Mouse (Mus musculus) CH12.LX (cell line): ENCODE data around the gene Chit1. TPM values are rescaled to one million over a fixed set of nuclear protein-coding genes. Genes with fewer than 3 reads are reported as not detected.

Experiments
- DNase-seq: peaks from one replicate; pipeline ENCODE4 v3.0.0-alpha.2; 2013; ENCODE audit errors: extremely low read depth
- H3K27ac ChIP-seq: 2 replicates; pipeline ENCODE4 v1.5.1; 2012; ENCODE audit warnings: low read depth, mild to moderate bottlenecking, control low read depth, moderate library complexity; ENCODE audit not compliant: insufficient read depth
- H3K27me3 ChIP-seq: replicated peaks from 2 replicates; pipeline ENCODE3; 2012; ENCODE audit warnings: inconsistent platforms
- H3K36me3 ChIP-seq, 2 experiments: replicated peaks in 1 of 2; 2 replicates each; pipeline versions ENCODE3 to v1.6.1; 2012; ENCODE audit warnings: inconsistent platforms in 1 of 2, low read length in 1 of 2, mild to moderate bottlenecking in 1 of 2, mixed read lengths in 1 of 2, moderate library complexity in 1 of 2; ENCODE audit not compliant: control insufficient read depth in 1 of 2, insufficient read depth in 1 of 2
- H3K4me1 ChIP-seq, 2 experiments: 2 replicates each; pipeline ENCODE4 v1.6.1; 2012; ENCODE audit warnings: inconsistent platforms in 1 of 2, moderate library complexity in 1 of 2; ENCODE audit not compliant: insufficient read depth in 2 of 2, control insufficient read depth in 1 of 2
- H3K4me2 ChIP-seq: 2 replicates; pipeline ENCODE4 v1.6.1; 2012; ENCODE audit warnings: low read depth, mild to moderate bottlenecking, control low read depth; ENCODE audit not compliant: poor library complexity, insufficient read depth, severe bottlenecking
- H3K4me3 ChIP-seq, 3 experiments: fragments of 150-350 bp in 1 of 3; sonication (generic) in 1 of 3; replicated peaks in 1 of 3; 2 replicates each; pipeline versions ENCODE3 to v1.5.1; 2011 to 2012; ENCODE audit warnings: low read depth in 2 of 3, low read length in 2 of 3, mild to moderate bottlenecking in 2 of 3, moderate library complexity in 2 of 3, control low read depth in 1 of 3, improper control_type of control experiment in 1 of 3, inconsistent platforms in 1 of 3, mixed read lengths in 1 of 3; ENCODE audit not compliant: poor library complexity in 1 of 3
- H3K79me2 ChIP-seq: replicated peaks from 2 replicates; pipeline ENCODE4 v1.6.1; 2012; ENCODE audit warnings: mild to moderate bottlenecking, moderate library complexity; ENCODE audit not compliant: control insufficient read depth, poor library complexity, insufficient read depth, severe bottlenecking; ENCODE audit errors: extremely low read depth
- H3K9ac ChIP-seq: 2 replicates; pipeline ENCODE4 v1.6.1; 2012; ENCODE audit warnings: low read depth, mild to moderate bottlenecking, control low read depth, moderate library complexity; ENCODE audit not compliant: insufficient read depth
- H3K9me3 ChIP-seq: replicated peaks from 2 replicates; pipeline ENCODE3; 2012; ENCODE audit warnings: low read length, inconsistent platforms, mixed read lengths
- BHLHE40 ChIP-seq: IDR thresholded peaks from 2 replicates; pipeline ENCODE4 v1.6.1; 2011; ENCODE audit warnings: mild to moderate bottlenecking, low read depth, low read length, improper control_type of control experiment
- CTCF ChIP-seq, 2 experiments: IDR thresholded peaks in 1 of 2; conservative IDR thresholded peaks in 1 of 2; 2 replicates each; pipeline ENCODE4 v1.5.1; 2011 to 2012; ENCODE audit warnings: low read depth in 2 of 2, low read length in 2 of 2, improper control_type of control experiment in 1 of 2, inconsistent platforms in 1 of 2, mild to moderate bottlenecking in 1 of 2, moderate library complexity in 1 of 2
- E2F4 ChIP-seq: IDR thresholded peaks from 2 replicates; pipeline ENCODE4 v1.6.1; 2011; ENCODE audit warnings: low read depth, low read length, improper control_type of control experiment; ENCODE audit not compliant: insufficient replicate concordance
- ELF1 ChIP-seq: IDR thresholded peaks from 2 replicates; pipeline ENCODE4 v1.6.1; 2014; ENCODE audit warnings: low read depth, mild to moderate bottlenecking, inconsistent platforms, low read length, improper control_type of control experiment
- EP300 ChIP-seq: IDR thresholded peaks from 2 replicates; pipeline ENCODE4 v1.6.1; 2011; ENCODE audit warnings: low read length, improper control_type of control experiment
- ETS1 ChIP-seq: conservative IDR thresholded peaks from 2 replicates; pipeline ENCODE4 v1.6.1; 2012; ENCODE audit warnings: low read depth, mild to moderate bottlenecking, inconsistent platforms, low read length, improper control_type of control experiment, moderate library complexity
- GABPA ChIP-seq: IDR thresholded peaks from 2 replicates; pipeline ENCODE4 v1.6.1; 2012; ENCODE audit warnings: low read depth, low read length, improper control_type of control experiment, inconsistent platforms; ENCODE audit not compliant: insufficient replicate concordance
- HCFC1 ChIP-seq: IDR thresholded peaks from 2 replicates; pipeline ENCODE4 v1.6.1; 2012; ENCODE audit warnings: low read depth, mild to moderate bottlenecking, inconsistent platforms, low read length, improper control_type of control experiment
- JUN ChIP-seq: IDR thresholded peaks from 2 replicates; pipeline ENCODE4 v1.6.1; 2011; ENCODE audit warnings: low read depth, mild to moderate bottlenecking, low read length, improper control_type of control experiment, moderate library complexity; ENCODE audit not compliant: insufficient read depth
- JUND ChIP-seq: conservative IDR thresholded peaks from 2 replicates; pipeline ENCODE4 v1.6.1; 2011; ENCODE audit warnings: low read depth, low read length, improper control_type of control experiment
- MAZ ChIP-seq: IDR thresholded peaks from 2 replicates; pipeline ENCODE4 v1.6.1; 2012; ENCODE audit warnings: low read depth, mild to moderate bottlenecking, inconsistent platforms, low read length, improper control_type of control experiment, moderate library complexity
- MEF2A ChIP-seq: IDR thresholded peaks from 2 replicates; pipeline ENCODE4 v1.6.1; 2014; ENCODE audit warnings: low read depth, mild to moderate bottlenecking, inconsistent platforms, low read length, improper control_type of control experiment, borderline replicate concordance
- MXI1 ChIP-seq: IDR thresholded peaks from 2 replicates; pipeline ENCODE4 v1.6.1; 2011; ENCODE audit warnings: mild to moderate bottlenecking, low read depth, low read length, improper control_type of control experiment
- MYC ChIP-seq: IDR thresholded peaks from 2 replicates; pipeline ENCODE4 v1.6.1; 2011; ENCODE audit warnings: low read depth, mild to moderate bottlenecking, improper control_type of control experiment, low read length
- POLR2AphosphoS2 ChIP-seq: IDR thresholded peaks from 2 replicates; pipeline ENCODE4 v1.6.1; 2011; ENCODE audit warnings: low read depth, low read length, improper control_type of control experiment
- RCOR1 ChIP-seq: conservative IDR thresholded peaks from 2 replicates; pipeline ENCODE4 v1.6.1; 2012; ENCODE audit warnings: low read depth, mild to moderate bottlenecking, inconsistent platforms, low read length, improper control_type of control experiment
- SMC3 ChIP-seq: IDR thresholded peaks from 2 replicates; pipeline ENCODE4 v1.6.1; 2011; ENCODE audit warnings: low read depth, low read length, improper control_type of control experiment
- TCF12 ChIP-seq: IDR thresholded peaks from 2 replicates; pipeline ENCODE4 v1.6.1; 2014; ENCODE audit warnings: low read depth, mild to moderate bottlenecking, inconsistent platforms, low read length, improper control_type of control experiment
- UBTF ChIP-seq: IDR thresholded peaks from 2 replicates; pipeline ENCODE4 v1.6.1; 2012; ENCODE audit warnings: low read depth, mild to moderate bottlenecking, inconsistent platforms, low read length, improper control_type of control experiment, moderate library complexity
- USF1 ChIP-seq: IDR thresholded peaks from 2 replicates; pipeline ENCODE4 v1.6.1; 2014; ENCODE audit warnings: low read depth, mild to moderate bottlenecking, inconsistent platforms, low read length, improper control_type of control experiment
- USF2 ChIP-seq: conservative IDR thresholded peaks from 2 replicates; pipeline ENCODE4 v1.6.1; 2011; ENCODE audit warnings: low read depth, low read length, improper control_type of control experiment
- ZC3H11A ChIP-seq: IDR thresholded peaks from 2 replicates; pipeline ENCODE4 v1.6.1; 2012; ENCODE audit warnings: low read depth, mild to moderate bottlenecking, inconsistent platforms, low read length, improper control_type of control experiment
- ZMIZ1 ChIP-seq: IDR thresholded peaks from 2 replicates; pipeline ENCODE4 v1.6.1; 2012; ENCODE audit warnings: low read depth, mild to moderate bottlenecking, inconsistent platforms, low read length, improper control_type of control experiment
- ZNF384 ChIP-seq: IDR thresholded peaks from 2 replicates; pipeline ENCODE4 v1.6.1; 2012; ENCODE audit warnings: low read depth, low read length, improper control_type of control experiment, inconsistent platforms
- dilution Hi-C: fragments of 300-500 bp; cut with MboI; formaldehyde crosslinking; loops from 2 replicates; pipeline ENCODE4 v1.14.3; 2020; ENCODE audit warnings: low sequenced_read_pairs; ENCODE audit not compliant: extremely low pct_unique_long_range_greater_than_20kb, extremely low pct_ligation_motif_present
- in situ Hi-C: fragments of 300-500 bp; cut with MboI; formaldehyde crosslinking; loops from 3 replicates; pipeline ENCODE4 v1.14.3; 2019; ENCODE audit warnings: low sequenced_read_pairs, low pct_ligation_motif_present, low pct_unique_long_range_greater_than_20kb, mixed read lengths
- polyA plus RNA-seq: library from polyadenylated mRNA; unstranded; fragments of >175 nt; gene quantifications from 2 replicates; pipeline ENCODE4 v1.2.1, GENCODE M21; 2012; ENCODE audit warnings: low read depth; ENCODE audit not compliant: insufficient read length
- total RNA-seq, 2 experiments: library from RNA; depleted of rRNA; stranded (reverse); fragments of 300-350 nt in 1 of 2; fragments of >200 nt in 1 of 2; gene quantifications; 2 replicates each; pipeline ENCODE4 v1.2.3; 2012 to 2014

Chit1 gene
- total and polyA plus RNA-seq, 3 experiments, result 0.25 to 0.47 (median 0.36) TPM

- in situ Hi-C loops, result no loop called here
- TF ChIP-seq CTCF (conservative IDR thresholded peaks at IDR 0.05 in 1 of 2, IDR thresholded peaks at IDR 0.05 in 1 of 2; ENCODE audit: low read depth in 2 of 2, low read length in 2 of 2) (no peak), ZC3H11A (no peak), POLR2AphosphoS2 (no peak), JUN (no peak), USF2 (no peak), GABPA (no peak), MXI1 (no peak), BHLHE40 (no peak)
- no peaks in the 10 kb centered on the region for H3K79me2 ChIP-seq
- peaks cover 55% of the 10 kb centered on the region for H3K27me3 ChIP-seq
- dilution Hi-C loops, result no loop called here
- H3K36me3 ChIP-seq, result no peaks in the 10 kb centered on the region
- no peak overlapping the region for H3K9ac ChIP-seq
- H3K27ac ChIP-seq, result no peak overlapping the region
- no peak for DNase-seq
- H3K4me1 ChIP-seq, result peaks cover 22 to 50% of the 10 kb centered on the region in 2 experiments
- H3K9me3 ChIP-seq, result no peaks in the 10 kb centered on the region
- H3K4me3 ChIP-seq, result no peak overlapping the region
- no peak overlapping the region for H3K4me2 ChIP-seq
Measured at GRCm38 (mm10) chr1:134095033-134095612, 15.9 kb upstream of the Chit1 start.

DNA sequence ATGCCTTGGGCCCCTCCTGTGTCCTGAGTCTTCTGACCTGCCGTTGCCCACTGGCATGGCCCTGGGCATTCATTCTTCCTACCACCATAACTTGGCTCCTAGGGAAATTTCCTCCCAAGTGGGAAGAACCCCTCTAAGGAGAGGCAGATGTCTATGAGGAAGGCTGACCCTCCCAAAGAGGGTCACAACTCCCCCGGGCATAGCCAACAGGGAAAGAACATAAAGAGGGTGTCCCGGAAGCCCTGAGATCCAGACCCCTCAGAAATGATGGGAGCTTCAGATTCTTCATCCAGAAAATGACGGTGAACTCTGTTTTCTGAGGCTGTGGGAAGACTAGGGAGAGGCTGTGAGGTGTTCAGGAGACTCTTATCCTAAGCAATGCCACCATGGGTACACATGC is 15.3 kb upstream of the Chit1 start:
- DNase-seq, result no peak
- dilution Hi-C loops, result no loop called here
- H3K4me3 ChIP-seq, result no peak overlapping the region
- H3K36me3 ChIP-seq, result no peaks in the 10 kb centered on the region
- TF ChIP-seq MYC (no peak), ZMIZ1 (no peak), RCOR1 (no peak), JUND (no peak), TCF12 (no peak), ELF1 (no peak), EP300 (no peak), HCFC1 (no peak), MEF2A (no peak), USF2 (no peak), POLR2AphosphoS2 (no peak), USF1 (no peak), GABPA (no peak), UBTF (no peak), SMC3 (no peak), ZNF384 (no peak), E2F4 (no peak), MAZ (no peak), ETS1 (no peak)
- H3K4me2 ChIP-seq, result no peak overlapping the region
- peaks cover 58% of the 10 kb centered on the region for H3K27me3 ChIP-seq
- in situ Hi-C loops, result no loop called here
- no peak overlapping the region for H3K9ac ChIP-seq
- H3K9me3 ChIP-seq, result no peaks in the 10 kb centered on the region
- peaks cover 22 to 50% of the 10 kb centered on the region in 2 experiments for H3K4me1 ChIP-seq
- H3K27ac ChIP-seq, result no peak overlapping the region
- no peaks in the 10 kb centered on the region for H3K79me2 ChIP-seq
